Mouse (Mus musculus): ENCODE measurements at regions not wholly inside any gene's neighbourhood (a gene's known extent, or its start where the extent isn't known, plus 50 kb on each side); places are given as distances from the start of the nearest gene placed in this dataset.

DNA sequence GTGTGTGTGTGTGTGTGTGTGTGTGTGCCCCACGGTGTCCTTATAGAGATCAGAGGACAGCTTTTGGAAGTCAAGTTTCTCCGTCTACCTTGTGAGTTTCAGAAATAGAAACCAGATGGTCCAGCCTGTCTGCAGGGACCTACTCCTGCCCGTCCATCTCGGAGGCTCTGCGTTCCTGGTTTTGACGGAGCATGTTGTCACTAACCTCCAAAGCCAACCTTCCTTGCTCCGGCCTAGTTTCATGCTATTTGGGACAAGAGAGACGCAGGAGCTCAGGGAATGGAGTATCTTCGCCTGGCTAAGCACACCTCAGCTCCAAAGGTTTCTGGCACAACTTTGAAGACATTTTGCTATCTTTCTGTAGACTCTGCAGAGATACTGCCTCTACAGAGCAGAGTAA lies 54.2 kb upstream of the Chd2 start:
- in situ Hi-C loops (cut with MboI, MseI) = loop anchor here (5.0 to 10.0 kb wide), 2 partner anchors 49 to 1859 kb away; partner anchors contain the start of gene Akap13

DNA sequence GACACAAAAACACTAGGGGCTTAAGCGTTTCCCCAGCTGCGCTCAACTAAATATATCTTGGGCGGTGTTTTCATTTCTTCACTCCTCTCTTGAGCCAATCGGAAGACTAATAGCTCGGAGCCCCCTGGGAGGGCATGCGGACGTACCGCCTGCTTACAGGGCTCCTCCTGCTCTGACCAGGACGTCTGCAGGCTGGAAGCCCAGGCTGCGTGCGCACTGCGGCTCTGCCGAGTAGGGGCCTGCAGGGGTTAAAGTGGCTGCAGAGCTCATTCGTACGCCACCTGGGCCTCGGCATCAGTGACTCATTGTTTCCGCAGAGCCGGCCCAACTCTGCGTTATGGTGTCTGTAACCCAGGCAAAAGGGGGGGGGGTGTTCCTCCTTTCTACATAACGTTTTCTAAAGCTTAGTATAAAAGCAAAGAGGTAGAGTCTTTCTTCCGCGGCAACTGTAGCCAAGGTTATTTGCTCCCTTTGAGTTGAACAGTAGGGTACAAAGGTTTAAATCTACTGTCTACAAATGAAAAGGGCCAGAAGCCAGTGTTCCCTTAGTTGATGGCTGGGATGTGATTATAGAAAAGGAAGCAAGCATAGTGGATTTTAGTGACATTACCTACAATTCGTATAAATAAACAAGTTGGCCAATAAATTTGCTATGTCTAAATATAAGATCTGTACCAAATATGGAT lies 53.7 kb upstream of the Chd2 start:
- in situ Hi-C loops (cut with MboI, MseI) = loop anchor here (5.0 to 10.0 kb wide), 2 partner anchors 48 to 1860 kb away; partner anchors contain the start of gene Akap13

DNA sequence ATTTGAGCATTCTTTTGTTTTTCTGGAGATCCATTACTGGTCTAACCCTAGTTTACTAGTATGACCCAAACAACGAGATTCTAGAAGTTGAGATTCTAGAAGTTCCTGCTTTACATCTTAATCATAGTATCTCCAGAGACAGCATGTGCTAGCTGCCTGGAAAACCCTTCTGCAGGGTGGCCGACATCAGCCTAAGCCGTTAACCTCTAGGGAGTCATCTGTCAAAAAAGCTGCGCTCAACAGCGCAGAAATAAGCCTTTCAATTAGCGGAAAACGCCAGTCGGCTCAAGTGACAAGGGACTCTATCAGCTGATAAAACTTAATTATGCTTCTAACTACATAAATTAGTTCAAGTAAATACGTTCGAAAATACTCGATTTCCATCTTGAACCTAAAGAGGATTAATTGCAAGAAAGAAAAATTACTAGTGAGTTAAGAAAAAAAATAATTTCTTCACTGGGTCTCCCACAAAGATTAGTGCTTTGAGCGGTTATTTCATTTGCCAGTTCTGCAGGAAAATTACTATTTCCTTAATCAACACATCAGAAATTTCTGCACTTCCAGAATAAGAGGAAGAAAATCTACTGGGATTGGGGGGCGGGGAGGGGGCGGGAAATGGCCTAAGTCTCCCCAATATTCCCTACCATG lies 53.0 kb upstream of the Chd2 start:
- in situ Hi-C loops (cut with MboI, MseI) = loop anchor here (5.0 to 10.0 kb wide), 2 partner anchors 47 to 1860 kb away; partner anchors contain the start of gene Akap13

DNA sequence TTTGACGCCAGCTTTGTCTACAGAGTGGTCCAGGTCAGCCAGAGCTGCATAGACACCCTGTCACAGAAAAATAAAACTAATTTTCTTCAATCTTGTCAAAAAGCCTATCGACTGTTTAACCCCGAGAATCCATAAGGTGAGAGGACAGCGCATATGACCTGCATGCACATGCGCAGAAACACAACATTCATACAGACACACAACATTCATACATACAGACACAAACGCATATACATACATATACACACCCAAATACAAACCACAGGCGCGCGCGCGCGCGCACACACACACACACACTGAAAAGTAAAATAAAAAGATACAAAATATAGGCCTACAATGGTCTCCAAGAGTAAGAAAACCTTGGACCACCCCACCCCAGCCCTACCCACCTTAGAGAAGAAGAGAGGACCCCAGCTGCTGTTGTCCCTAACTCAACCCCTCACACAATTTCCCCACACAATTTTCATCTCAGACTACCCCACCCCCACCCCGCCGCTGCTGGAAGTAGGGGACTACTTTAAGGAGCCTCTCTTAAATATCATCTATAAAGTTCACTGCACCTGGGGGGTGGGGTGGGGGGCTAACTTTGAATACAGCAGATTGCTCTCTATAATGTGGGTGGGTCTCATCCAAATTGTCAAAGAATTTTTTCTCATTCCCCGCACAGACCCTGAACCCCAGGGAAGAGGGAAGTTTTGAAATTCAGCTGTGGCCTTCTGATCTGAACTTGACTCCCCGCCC lies 52.2 kb upstream of the Chd2 start:
- in situ Hi-C loops (cut with MboI, MseI) = loop anchor here (10.0 kb wide), 1 partner anchor 1861 kb away; the partner anchor contains the start of gene Akap13

DNA sequence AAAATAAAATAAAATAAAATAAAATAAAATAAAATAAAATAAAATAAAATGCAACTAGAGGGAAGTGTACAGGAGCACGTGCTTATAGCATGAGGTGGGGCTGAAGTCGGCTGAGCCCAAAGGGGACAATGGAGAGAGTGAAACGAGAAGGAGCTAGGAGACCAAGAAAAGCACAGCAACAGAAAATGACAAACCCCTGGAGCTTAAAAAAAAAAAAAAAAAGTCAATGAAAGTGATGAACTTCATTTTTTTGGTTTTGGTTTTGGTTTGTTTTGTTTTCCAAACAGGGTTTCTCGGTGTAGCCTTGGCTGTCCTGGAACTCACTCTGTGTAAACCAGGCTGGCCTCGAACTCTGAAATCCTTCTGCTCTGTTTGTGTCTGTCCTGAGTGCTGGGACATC lies 51.2 kb upstream of the Chd2 start:
- in situ Hi-C loops (cut with MboI, MseI) = loop anchor here (10.0 kb wide), 1 partner anchor 1862 kb away; the partner anchor contains the start of gene Akap13

Measured in T-helper 1 cell (primary cell).